Mouse (Mus musculus) liver, embryonic 14.5 days (tissue): ENCODE results near the gene Snx18.

Experiments used
- CTCF ChIP-seq: IDR thresholded peaks from 2 replicates; pipeline ENCODE4 v1.5.1; 2016; ENCODE audit warnings: antibody characterized with exemption, low read depth, control low read depth
- EP300 ChIP-seq: IDR thresholded peaks from 2 replicates; pipeline ENCODE4 v1.6.1; 2016; ENCODE audit warnings: antibody characterized with exemption, low read depth

- TF ChIP-seq CTCF, result no peak
- no peak for TF ChIP-seq EP300
Observed at GRCm38 (mm10) chr13:113663151-113663779, 44.9 kb upstream of the Snx18 start, which contains the start of gene Hspb3.
